Mouse (Mus musculus): ENCODE measurements around the gene Fen1. TPM values are rescaled to one million over a fixed set of nuclear protein-coding genes. Genes with fewer than 3 reads are reported as not detected.
"Not testable (repeated sequence)": the region's sequence is repeated elsewhere in the genome, so short reads cannot be mapped to it uniquely, and the experiment has no call there.

The Fen1 gene
- total RNA-seq, 2 experiments from 2014 or later = 10.0 to 10.8 TPM

- intact Hi-C loops (cut with DNase I) = no loop called here
- no peak for DNase-seq (ENCODE audit: extremely low spot score in 1 of 2, low spot score in 2 of 2)
Observed at GRCm38 (mm10) chr19:10185876-10186275, 18.1 kb downstream of the Fen1 start.

GRCm38 (mm10) chr19:10184096-10184495, 19.9 kb downstream of the Fen1 start:
- intact Hi-C loops (cut with DNase I) = loop anchor here (5.0 kb wide), 1 partner anchor 267 kb away; no protein-coding TSS in a partner anchor
- peak; percentile 66 to 68 for DNase-seq (ENCODE audit: extremely low spot score in 1 of 2, low spot score in 2 of 2)

GRCm38 (mm10) chr19:10183299-10183983, 20.5 kb downstream of the Fen1 start:
- DNase-seq (ENCODE audit: extremely low spot score in 1 of 2, low spot score in 2 of 2) = peak; percentile 77 to 87
- intact Hi-C loops (cut with DNase I) = loop anchor here (1.0 to 5.0 kb wide), 2 partner anchors 82 to 266 kb away; partner anchors contain the start of gene Fads2

- DNase-seq (ENCODE audit: extremely low spot score in 1 of 2, low spot score in 2 of 2) = peak; percentile 95 to 98
- intact Hi-C loops (cut with DNase I) = loop anchor here (1.0 to 5.0 kb wide), 2 partner anchors 81 to 265 kb away; partner anchors contain the start of gene Fads2
Observed at GRCm38 (mm10) chr19:10182670-10183298, 21.2 kb downstream of the Fen1 start, which contains the start of gene Fads1. Fads1 (plus strand) TSS chr19:10182888.

GRCm38 (mm10) chr19:10182142-10182541, 21.8 kb downstream of the Fen1 start:
- DNase-seq (ENCODE audit: extremely low spot score in 1 of 2, low spot score in 2 of 2) = no peak

GRCm38 (mm10) chr19:10181225-10181624, 22.7 kb downstream of the Fen1 start:
- intact Hi-C loops (cut with DNase I) = loop anchor here (5.0 kb wide), 1 partner anchor 264 kb away; no protein-coding TSS in a partner anchor
- peak in 1 of 2 experiments; percentile 61 for DNase-seq (ENCODE audit: extremely low spot score in 1 of 2, low spot score in 2 of 2)

More at GRCm38 (mm10) chr19:10182142-10182541, 21.8 kb downstream of the Fen1 start:
- intact Hi-C loops (cut with DNase I) = loop anchor here (5.0 kb wide), 1 partner anchor 265 kb away; no protein-coding TSS in a partner anchor

GRCm38 (mm10) chr19:10176941-10177372, 27.0 kb downstream of the Fen1 start:
- DNase-seq (ENCODE audit: extremely low spot score in 1 of 2, low spot score in 2 of 2) = no peak
- intact Hi-C loops (cut with DNase I) = no loop called here

GRCm38 (mm10) chr19:10176477-10176876, 27.5 kb downstream of the Fen1 start:
- intact Hi-C loops (cut with DNase I) = no loop called here

GRCm38 (mm10) chr19:10174956-10175355, 29.0 kb downstream of the Fen1 start:
- no peak for DNase-seq (ENCODE audit: extremely low spot score in 1 of 2, low spot score in 2 of 2)
- intact Hi-C loops (cut with DNase I) = no loop called here

More at GRCm38 (mm10) chr19:10176477-10176876, 27.5 kb downstream of the Fen1 start:
- no peak for DNase-seq (ENCODE audit: extremely low spot score in 1 of 2, low spot score in 2 of 2)

GRCm38 (mm10) chr19:10173844-10174539, 30.0 kb downstream of the Fen1 start:
- DNase-seq (ENCODE audit: extremely low spot score in 1 of 2, low spot score in 2 of 2) = no peak
- intact Hi-C loops (cut with DNase I) = no loop called here

GRCm38 (mm10) chr19:10173116-10173718, 30.8 kb downstream of the Fen1 start:
- no peak for DNase-seq (ENCODE audit: extremely low spot score in 1 of 2, low spot score in 2 of 2)
- intact Hi-C loops (cut with DNase I) = no loop called here

- intact Hi-C loops (cut with DNase I) = no loop called here
- no peak for DNase-seq (ENCODE audit: extremely low spot score in 1 of 2, low spot score in 2 of 2)
Observed at GRCm38 (mm10) chr19:10171846-10172245, 32.1 kb downstream of the Fen1 start.

GRCm38 (mm10) chr19:10171359-10171758, 32.6 kb downstream of the Fen1 start:
- intact Hi-C loops (cut with DNase I) = no loop called here
- no peak for DNase-seq (ENCODE audit: extremely low spot score in 1 of 2, low spot score in 2 of 2)

- intact Hi-C loops (cut with DNase I) = no loop called here
Observed at GRCm38 (mm10) chr19:10170466-10170865, 33.5 kb downstream of the Fen1 start.

GRCm38 (mm10) chr19:10169692-10170330, 34.2 kb downstream of the Fen1 start:
- intact Hi-C loops (cut with DNase I); DNase-seq (ENCODE audit: extremely low spot score in 1 of 2, low spot score in 2 of 2): not testable (repeated sequence)

More at GRCm38 (mm10) chr19:10170466-10170865, 33.5 kb downstream of the Fen1 start:
- DNase-seq (ENCODE audit: extremely low spot score in 1 of 2, low spot score in 2 of 2) = no peak

GRCm38 (mm10) chr19:10169179-10169578, 34.8 kb downstream of the Fen1 start:
- intact Hi-C loops (cut with DNase I) = no loop called here

GRCm38 (mm10) chr19:10168441-10168840, 35.5 kb downstream of the Fen1 start:
- intact Hi-C loops (cut with DNase I) = no loop called here

More at GRCm38 (mm10) chr19:10169179-10169578, 34.8 kb downstream of the Fen1 start:
- no peak for DNase-seq (ENCODE audit: extremely low spot score in 1 of 2, low spot score in 2 of 2)

GRCm38 (mm10) chr19:10167951-10168350, 36.0 kb downstream of the Fen1 start:
- DNase-seq (ENCODE audit: extremely low spot score in 1 of 2, low spot score in 2 of 2) = no peak
- intact Hi-C loops (cut with DNase I) = no loop called here

More at GRCm38 (mm10) chr19:10168441-10168840, 35.5 kb downstream of the Fen1 start:
- no peak for DNase-seq (ENCODE audit: extremely low spot score in 1 of 2, low spot score in 2 of 2)

Data from left cerebral cortex, postnatal 10 days (tissue).